Mouse (Mus musculus): ENCODE measurements at regions not wholly inside any gene's neighbourhood (a gene's known extent, or its start where the extent isn't known, plus 50 kb on each side); places are given as distances from the start of the nearest gene placed in this dataset.

DNA sequence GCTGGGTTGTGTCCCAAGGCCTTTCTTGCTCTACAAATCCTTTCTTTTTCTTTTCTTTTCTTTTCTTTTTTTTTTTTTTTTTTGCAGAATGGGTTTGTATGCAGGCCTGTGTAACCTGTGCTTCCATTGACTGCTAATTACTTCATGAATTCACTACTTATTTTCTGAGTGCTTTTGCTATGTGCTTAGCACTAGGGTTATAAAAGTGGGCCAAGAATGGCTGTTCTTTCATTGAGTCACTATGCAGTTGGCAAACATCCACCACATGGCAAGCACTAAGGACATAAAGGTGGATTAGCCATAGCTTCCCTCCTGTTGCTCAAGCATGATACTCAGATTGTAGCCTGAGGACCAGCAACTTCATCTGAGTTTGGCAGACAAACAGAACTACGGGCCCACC lies 1641.8 kb upstream of the Gm7489 start:
- in situ Hi-C loops (cut with MboI, MseI): no loop called here
